Mouse (Mus musculus): ENCODE results near the gene Aunip. TPM values are rescaled to one million over a fixed set of nuclear protein-coding genes. Genes with fewer than 3 reads are reported as not detected.

The Aunip gene
- total and polyA plus RNA-seq, 3 experiments = 8.1 to 18.7 (median 12.1) TPM

DNA sequence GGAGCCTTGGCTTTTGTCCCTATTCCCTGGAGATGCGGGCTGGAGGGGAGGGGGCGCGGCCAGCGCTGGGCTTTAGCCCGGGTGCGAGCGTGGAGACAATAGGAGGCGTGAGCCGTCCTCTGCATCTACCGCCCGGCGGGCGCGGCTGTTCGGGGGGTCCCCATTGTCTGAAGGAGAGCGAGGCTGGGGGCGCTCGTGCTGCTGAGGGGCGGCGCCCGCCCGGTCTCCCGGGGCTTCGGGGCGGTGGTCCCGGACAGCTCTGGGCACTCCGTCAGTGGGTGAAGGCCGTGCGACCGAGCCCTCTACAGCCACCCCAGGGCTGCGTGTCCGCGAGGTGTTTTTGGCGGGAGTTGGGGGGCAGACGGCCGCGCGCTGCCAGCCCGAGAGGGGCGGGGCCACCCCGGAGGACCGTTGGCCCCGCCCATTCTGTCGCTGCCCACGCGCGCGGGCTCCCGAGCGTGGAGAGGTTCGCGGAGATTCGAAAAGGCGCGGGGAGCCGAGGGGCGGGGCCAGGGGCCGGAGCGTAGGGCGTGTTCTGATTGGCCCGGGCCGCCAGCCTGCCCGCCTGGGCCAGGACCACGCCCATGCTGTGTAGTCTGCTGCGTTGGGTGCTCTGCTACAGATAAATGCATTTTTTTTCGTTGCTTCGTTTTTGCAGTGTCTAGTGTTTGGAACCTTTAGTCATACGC lies 42.1 kb upstream of the Aunip start:
- Histone ChIP-seq H3K4me3 (ENCODE audit: low read depth, low read length) (peak overlapping the region; percentile 81), H3K4me1 (ENCODE audit: insufficient read depth, low read depth, low read length) (peaks cover 19% of the 10 kb centered on the region), H3K9me3 (replicated peaks) (no peaks in the 10 kb centered on the region), H3K36me3 (replicated peaks) (peaks cover 28% of the 10 kb centered on the region), H3K27me3 (ENCODE audit: insufficient read depth, low read length) (peaks cover 22% of the 10 kb centered on the region)
- no peak for TF ChIP-seq GATA2 (IDR thresholded peaks at IDR 0.05; ENCODE audit: borderline replicate concordance, low read depth, low read length)
- no peak for TF ChIP-seq POLR2AphosphoS5 (IDR thresholded peaks at IDR 0.05; ENCODE audit: insufficient replicate concordance, low read depth, low read length)
- no peak for TF ChIP-seq TAL1 (conservative IDR thresholded peaks at IDR 0.05; ENCODE audit: low read depth, low read length)
- TF ChIP-seq GATA1 (IDR thresholded peaks at IDR 0.05; ENCODE audit: borderline replicate concordance, low read length) = no peak
- no peak for TF ChIP-seq CTCF (IDR thresholded peaks at IDR 0.05; ENCODE audit: low read depth, low read length)
- peak; percentile 88 for DNase-seq (ENCODE audit: low spot score)
- peak; percentile 82 for ATAC-seq (ENCODE audit: extremely low read depth, insufficient number of reproducible peaks, low FRiP score, poor library complexity, severe bottlenecking)

- Histone ChIP-seq H3K27me3 (ENCODE audit: insufficient read depth, low read length) (peaks cover 22% of the 10 kb centered on the region), H3K4me3 (ENCODE audit: low read depth, low read length) (peak overlapping the region; percentile 81), H3K36me3 (replicated peaks) (peaks cover 34% of the 10 kb centered on the region), H3K4me1 (ENCODE audit: insufficient read depth, low read depth, low read length) (peaks cover 22% of the 10 kb centered on the region), H3K9me3 (replicated peaks) (no peaks in the 10 kb centered on the region)
- DNase-seq (ENCODE audit: low spot score) (no peak), ATAC-seq (ENCODE audit: extremely low read depth, insufficient number of reproducible peaks, low FRiP score, poor library complexity, severe bottlenecking) (no peak)
- no peak for TF ChIP-seq GATA2 (IDR thresholded peaks at IDR 0.05; ENCODE audit: borderline replicate concordance, low read depth, low read length)
- no peak for TF ChIP-seq TAL1 (conservative IDR thresholded peaks at IDR 0.05; ENCODE audit: low read depth, low read length)
- TF ChIP-seq CTCF (IDR thresholded peaks at IDR 0.05; ENCODE audit: low read depth, low read length) = no peak
- TF ChIP-seq POLR2AphosphoS5 (IDR thresholded peaks at IDR 0.05; ENCODE audit: insufficient replicate concordance, low read depth, low read length) = no peak
- no peak for TF ChIP-seq GATA1 (IDR thresholded peaks at IDR 0.05; ENCODE audit: borderline replicate concordance, low read length)
Measured at GRCm38 (mm10) chr4:134469341-134469796, 41.4 kb upstream of the Aunip start.

- Histone ChIP-seq H3K9me3 (replicated peaks) (no peaks in the 10 kb centered on the region), H3K27me3 (ENCODE audit: insufficient read depth, low read length) (peaks cover 22% of the 10 kb centered on the region), H3K4me1 (ENCODE audit: insufficient read depth, low read depth, low read length) (peaks cover 22% of the 10 kb centered on the region), H3K36me3 (replicated peaks) (peaks cover 40% of the 10 kb centered on the region), H3K4me3 (ENCODE audit: low read depth, low read length) (no peak overlapping the region)
- ATAC-seq (ENCODE audit: extremely low read depth, insufficient number of reproducible peaks, low FRiP score, poor library complexity, severe bottlenecking) = no peak
- no peak for DNase-seq (ENCODE audit: low spot score)
- TF ChIP-seq GATA1 (IDR thresholded peaks at IDR 0.05; ENCODE audit: borderline replicate concordance, low read length) (no peak), POLR2AphosphoS5 (IDR thresholded peaks at IDR 0.05; ENCODE audit: insufficient replicate concordance, low read depth, low read length) (no peak), TAL1 (conservative IDR thresholded peaks at IDR 0.05; ENCODE audit: low read depth, low read length) (no peak), CTCF (IDR thresholded peaks at IDR 0.05; ENCODE audit: low read depth, low read length) (no peak), GATA2 (IDR thresholded peaks at IDR 0.05; ENCODE audit: borderline replicate concordance, low read depth, low read length) (no peak)
Measured at GRCm38 (mm10) chr4:134469985-134470384, 40.8 kb upstream of the Aunip start.

DNA sequence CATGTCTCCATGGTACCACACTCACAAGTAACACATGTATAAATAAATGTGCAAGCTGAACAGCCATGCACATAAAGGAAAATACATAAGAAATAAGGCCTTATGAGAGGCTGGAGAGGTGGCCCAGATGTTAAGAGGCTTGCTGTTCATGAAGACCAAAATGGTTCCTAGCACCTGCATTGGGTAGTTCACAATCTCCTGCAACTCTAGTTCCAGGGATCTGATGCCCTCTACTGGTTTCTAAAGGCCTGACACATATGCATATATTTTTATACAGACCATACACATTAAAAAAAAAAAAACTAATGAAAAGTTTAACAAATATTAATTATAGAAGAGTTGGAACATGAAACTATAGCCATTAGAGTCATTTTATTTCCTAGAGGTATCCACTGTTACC lies 39.3 kb upstream of the Aunip start:
- ATAC-seq (ENCODE audit: extremely low read depth, insufficient number of reproducible peaks, low FRiP score, poor library complexity, severe bottlenecking) (no peak), DNase-seq (ENCODE audit: low spot score) (no peak)
- H3K36me3 ChIP-seq (replicated peaks) = peaks cover 53% of the 10 kb centered on the region
- H3K4me3 ChIP-seq (ENCODE audit: low read depth, low read length) = no peak overlapping the region
- H3K4me1 ChIP-seq (ENCODE audit: insufficient read depth, low read depth, low read length) = peaks cover 19% of the 10 kb centered on the region
- H3K27me3 ChIP-seq (ENCODE audit: insufficient read depth, low read length) = peaks cover 14% of the 10 kb centered on the region
- no peak for TF ChIP-seq GATA1 (IDR thresholded peaks at IDR 0.05; ENCODE audit: borderline replicate concordance, low read length)
- TF ChIP-seq POLR2AphosphoS5 (IDR thresholded peaks at IDR 0.05; ENCODE audit: insufficient replicate concordance, low read depth, low read length) = no peak
- TF ChIP-seq GATA2 (IDR thresholded peaks at IDR 0.05; ENCODE audit: borderline replicate concordance, low read depth, low read length) = no peak
- no peak for TF ChIP-seq TAL1 (conservative IDR thresholded peaks at IDR 0.05; ENCODE audit: low read depth, low read length)
- no peak for TF ChIP-seq CTCF (IDR thresholded peaks at IDR 0.05; ENCODE audit: low read depth, low read length)
- H3K9me3 ChIP-seq (replicated peaks) = no peaks in the 10 kb centered on the region

- Histone ChIP-seq H3K4me3 (ENCODE audit: low read depth, low read length) (no peak overlapping the region), H3K9me3 (replicated peaks) (no peaks in the 10 kb centered on the region), H3K4me1 (ENCODE audit: insufficient read depth, low read depth, low read length) (peaks cover 17% of the 10 kb centered on the region), H3K27me3 (ENCODE audit: insufficient read depth, low read length) (no peaks in the 10 kb centered on the region; the same call in 1 of the 2 replicates), H3K36me3 (replicated peaks) (peaks cover 61% of the 10 kb centered on the region)
- DNase-seq (ENCODE audit: low spot score) (no peak), ATAC-seq (ENCODE audit: extremely low read depth, insufficient number of reproducible peaks, low FRiP score, poor library complexity, severe bottlenecking) (no peak)
- no peak for TF ChIP-seq TAL1 (conservative IDR thresholded peaks at IDR 0.05; ENCODE audit: low read depth, low read length)
- TF ChIP-seq CTCF (IDR thresholded peaks at IDR 0.05; ENCODE audit: low read depth, low read length) = no peak
- no peak for TF ChIP-seq GATA2 (IDR thresholded peaks at IDR 0.05; ENCODE audit: borderline replicate concordance, low read depth, low read length)
- no peak for TF ChIP-seq POLR2AphosphoS5 (IDR thresholded peaks at IDR 0.05; ENCODE audit: insufficient replicate concordance, low read depth, low read length)
- no peak for TF ChIP-seq GATA1 (IDR thresholded peaks at IDR 0.05; ENCODE audit: borderline replicate concordance, low read length)
Measured at GRCm38 (mm10) chr4:134473764-134474163, 37.0 kb upstream of the Aunip start.

GRCm38 (mm10) chr4:134474240-134474639 lies 36.6 kb upstream of the Aunip start:
- DNase-seq (ENCODE audit: low spot score) = no peak
- Histone ChIP-seq H3K4me3 (ENCODE audit: low read depth, low read length) (no peak overlapping the region), H3K4me1 (ENCODE audit: insufficient read depth, low read depth, low read length) (peaks cover 17% of the 10 kb centered on the region), H3K27me3 (ENCODE audit: insufficient read depth, low read length) (no peaks in the 10 kb centered on the region; the same call in 1 of the 2 replicates), H3K36me3 (replicated peaks) (peaks cover 61% of the 10 kb centered on the region), H3K9me3 (replicated peaks) (no peaks in the 10 kb centered on the region)
- ATAC-seq (ENCODE audit: extremely low read depth, insufficient number of reproducible peaks, low FRiP score, poor library complexity, severe bottlenecking) = no peak
- TF ChIP-seq GATA1 (IDR thresholded peaks at IDR 0.05; ENCODE audit: borderline replicate concordance, low read length) (no peak), POLR2AphosphoS5 (IDR thresholded peaks at IDR 0.05; ENCODE audit: insufficient replicate concordance, low read depth, low read length) (no peak), TAL1 (conservative IDR thresholded peaks at IDR 0.05; ENCODE audit: low read depth, low read length) (no peak), CTCF (IDR thresholded peaks at IDR 0.05; ENCODE audit: low read depth, low read length) (no peak), GATA2 (IDR thresholded peaks at IDR 0.05; ENCODE audit: borderline replicate concordance, low read depth, low read length) (no peak)

Data from G1E (cell line).